Mouse (Mus musculus) lung, adult 2 months (tissue): ENCODE results near the gene Fitm2.

Experiments used
- CTCF ChIP-seq: fragments of 200-500 bp; IDR thresholded peaks from 2 replicates; pipeline ENCODE4 v1.5.1; 2011; ENCODE audit warnings: mild to moderate bottlenecking, low read length, control low read depth; ENCODE audit not compliant: insufficient read depth
- POLR2A ChIP-seq: fragments of 200-500 bp; IDR thresholded peaks from 2 replicates; pipeline ENCODE4 v1.6.1; 2011; ENCODE audit warnings: low read depth, mild to moderate bottlenecking, control low read depth, low read length, borderline replicate concordance; ENCODE audit errors: extremely low read depth

GRCm38 (mm10) chr2:163467585-163467984, 4.8 kb downstream of the Fitm2 start:
- TF ChIP-seq CTCF (no peak), POLR2A (no peak)
